Mouse (Mus musculus) thymus, postnatal 25 days (tissue): ENCODE data around the gene Slc51b.

Experiments used
- DNase-seq: peaks from one replicate; pipeline ENCODE4 v3.0.0; 2022

Slc51b gene

GRCm38 (mm10) chr9:65422760-65423501 is at the start of gene Slc51b:
Slc51b (minus strand) TSS chr9:65422955.
- DNase-seq: no peak

- DNase-seq: no peak
Measured at GRCm38 (mm10) chr9:65467686-65468085, 44.9 kb upstream of the Slc51b start.

GRCm38 (mm10) chr9:65465241-65465640 is 42.5 kb upstream of the Slc51b start:
- DNase-seq: no peak

GRCm38 (mm10) chr9:65464161-65464560 is 41.4 kb upstream of the Slc51b start:
- peak; percentile 4 for DNase-seq

- DNase-seq: no peak
Measured at GRCm38 (mm10) chr9:65462544-65462943, 39.8 kb upstream of the Slc51b start.

- DNase-seq: peak; percentile 98
Measured at GRCm38 (mm10) chr9:65460732-65461442, 38.1 kb upstream of the Slc51b start, which contains the start of gene Spg21. Spg21 (plus strand) TSS chr9:65460947.

- no peak for DNase-seq
Measured at GRCm38 (mm10) chr9:65460198-65460597, 37.4 kb upstream of the Slc51b start.

- no peak for DNase-seq
Measured at GRCm38 (mm10) chr9:65458975-65459374, 36.2 kb upstream of the Slc51b start.

GRCm38 (mm10) chr9:65447951-65448350 is 25.2 kb upstream of the Slc51b start:
- no peak for DNase-seq

GRCm38 (mm10) chr9:65444692-65445091 is 21.9 kb upstream of the Slc51b start:
- DNase-seq: no peak

- peak; percentile 98 for DNase-seq
Measured at GRCm38 (mm10) chr9:65435671-65436301, 13.0 kb upstream of the Slc51b start, which contains the start of gene Mtfmt. Mtfmt (plus strand) TSS chr9:65435782.

GRCm38 (mm10) chr9:65435211-65435610 is 12.5 kb upstream of the Slc51b start:
- DNase-seq: no peak

GRCm38 (mm10) chr9:65434140-65434539 is 11.4 kb upstream of the Slc51b start:
- peak; percentile 73 for DNase-seq

- peak; percentile 83 for DNase-seq
Measured at GRCm38 (mm10) chr9:65432236-65432635, 9.5 kb upstream of the Slc51b start.

- DNase-seq: no peak
Measured at GRCm38 (mm10) chr9:65430921-65431320, 8.2 kb upstream of the Slc51b start.

GRCm38 (mm10) chr9:65430401-65430800 is 7.6 kb upstream of the Slc51b start:
- DNase-seq: no peak

GRCm38 (mm10) chr9:65428003-65428402 is 5.2 kb upstream of the Slc51b start:
- DNase-seq: no peak

GRCm38 (mm10) chr9:65427511-65427910 is 4.8 kb upstream of the Slc51b start:
- no peak for DNase-seq

- no peak for DNase-seq
Measured at GRCm38 (mm10) chr9:65424393-65424792, 1.6 kb upstream of the Slc51b start.

- DNase-seq: no peak
Measured at GRCm38 (mm10) chr9:65419633-65420032, 3.1 kb downstream of the Slc51b start.

- DNase-seq: no peak
Measured at GRCm38 (mm10) chr9:65417738-65418137, 5.0 kb downstream of the Slc51b start.

- no peak for DNase-seq
Measured at GRCm38 (mm10) chr9:65411326-65411725, 11.4 kb downstream of the Slc51b start.

- no peak for DNase-seq
Measured at GRCm38 (mm10) chr9:65410378-65410777, 12.4 kb downstream of the Slc51b start.

GRCm38 (mm10) chr9:65408871-65409295 is 13.9 kb downstream of the Slc51b start:
- no peak for DNase-seq
